Mouse (Mus musculus) forebrain, embryonic 15.5 days (tissue): ENCODE results near the gene Igf2bp1. TPM values are rescaled to one million over a fixed set of nuclear protein-coding genes. Genes with fewer than 3 reads are reported as not detected.

ENCODE experiments used
- ATAC-seq: fragments of 200-750 bp; cut with Nextera tagmentation; replicated peaks from 2 replicates; pipeline ENCODE4 v1.8.0; 2017; ENCODE audit warnings: mild to moderate bottlenecking, moderate TSS enrichment, moderate library complexity
- H3K27ac ChIP-seq: fragments of 300-500 bp; sonication (generic); replicated peaks from 2 replicates; pipeline ENCODE4 v1.5.1; 2015; ENCODE audit warnings: mild to moderate bottlenecking, inconsistent platforms
- H3K27me3 ChIP-seq: fragments of 300-500 bp; sonication (generic); 2 replicates; pipeline ENCODE4 v1.6.1; 2015; ENCODE audit warnings: inconsistent platforms
- H3K36me3 ChIP-seq: fragments of 300-500 bp; sonication (generic); 2 replicates; pipeline ENCODE4 v1.6.1; 2015; ENCODE audit warnings: mild to moderate bottlenecking, inconsistent platforms
- H3K4me1 ChIP-seq: fragments of 300-500 bp; sonication (generic); 2 replicates; pipeline ENCODE4 v1.6.1; 2015; ENCODE audit warnings: inconsistent platforms
- H3K4me2 ChIP-seq: fragments of 300-500 bp; sonication (generic); replicated peaks from 2 replicates; pipeline ENCODE4 v1.6.1; 2015; ENCODE audit warnings: mild to moderate bottlenecking, inconsistent platforms
- H3K4me3 ChIP-seq: fragments of 300-500 bp; sonication (generic); 2 replicates; pipeline ENCODE4 v1.5.1; 2015; ENCODE audit warnings: mild to moderate bottlenecking, inconsistent platforms
- H3K9ac ChIP-seq: fragments of 300-500 bp; sonication (generic); replicated peaks from 2 replicates; pipeline ENCODE4 v1.6.1; 2015; ENCODE audit warnings: mild to moderate bottlenecking, inconsistent platforms
- H3K9me3 ChIP-seq: fragments of 300-500 bp; sonication (generic); 2 replicates; pipeline ENCODE4 v1.6.1; 2016; ENCODE audit warnings: inconsistent platforms
- WGBS: fragments of 180-500 bp; shearing (Covaris S2); methylation state at CpG from one replicate; pipeline ENCODE4 v1.1.7; 2015; ENCODE audit warnings: mixed read lengths; 5-methylcytosine and 5-hydroxymethylcytosine counted together
- microRNA-seq: library from miRNA; unstranded; fragments of <30 nt; microRNA quantifications from one replicate; pipeline ENCODE4, GENCODE M21; 2016
- polyA plus RNA-seq: library from polyadenylated mRNA; unstranded; fragments of >200 nt; fragmentation: Nextera tagmentation; extraction: Ambion mirVana; gene quantifications from 2 replicates; pipeline ENCODE4 v1.2.1, GENCODE M21; 2015

Igf2bp1 gene
- polyA plus RNA-seq, 1 experiment from 2014 or later = 22.0 TPM

DNA sequence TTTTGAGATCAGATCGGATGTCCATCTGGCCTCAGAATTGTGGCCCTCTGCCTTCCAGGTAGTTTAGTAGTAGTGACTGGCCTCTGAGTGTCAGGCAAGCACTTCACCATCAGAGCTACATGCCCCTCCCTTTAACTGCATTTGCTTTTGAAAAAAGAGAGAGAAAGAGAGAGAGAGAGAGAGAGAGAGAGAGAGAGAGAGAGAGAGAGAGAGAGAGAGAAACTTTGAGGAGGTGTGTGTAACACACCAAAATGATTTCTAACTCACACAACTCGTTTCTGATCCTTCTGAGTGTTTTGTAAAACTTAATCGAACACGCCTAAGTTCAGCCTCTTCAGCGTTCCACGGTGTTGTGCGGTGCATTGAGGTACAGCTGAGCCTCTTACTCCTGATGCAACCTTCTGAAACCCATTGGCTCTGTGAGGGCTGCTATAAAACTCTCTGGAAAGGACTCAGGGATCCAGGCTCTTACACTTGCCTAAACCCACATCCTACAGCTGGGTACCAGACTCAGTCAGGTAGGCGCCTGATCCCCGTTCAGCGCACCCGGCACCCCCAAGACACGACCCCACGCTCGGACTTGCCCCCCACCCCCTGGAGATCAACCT is 91.7 kb downstream of the Igf2bp1 start:
- H3K27me3 ChIP-seq = peaks cover 69% of the 10 kb centered on the region
- WGBS = 2% methylated on average over 14 of the region's 14 CpGs
- no peak overlapping the region for H3K27ac ChIP-seq
- peak overlapping the region; percentile 2; the same call in 1 of the 2 replicates for H3K4me3 ChIP-seq
- H3K36me3 ChIP-seq = no peaks in the 10 kb centered on the region
- no peak overlapping the region for H3K9ac ChIP-seq
- ATAC-seq = no peak
- H3K4me2 ChIP-seq = peak overlapping the region; percentile 29
- H3K4me1 ChIP-seq = peaks cover 19% of the 10 kb centered on the region
- no peaks in the 10 kb centered on the region for H3K9me3 ChIP-seq

GRCm38 (mm10) chr11:95911579-95911978 is 94.2 kb downstream of the Igf2bp1 start:
- Histone ChIP-seq H3K36me3 (no peaks in the 10 kb centered on the region), H3K4me3 (no peak overlapping the region), H3K27ac (no peak overlapping the region), H3K27me3 (peaks cover 51% of the 10 kb centered on the region), H3K9ac (no peak overlapping the region), H3K9me3 (no peaks in the 10 kb centered on the region), H3K4me2 (no peak overlapping the region), H3K4me1 (peaks cover 19% of the 10 kb centered on the region)
- 21% methylated on average over 6 of the region's 7 CpGs for WGBS
- no peak for ATAC-seq

- 87% methylated on average over 5 of the region's 5 CpGs for WGBS
- no peak for ATAC-seq
Observed at GRCm38 (mm10) chr11:95907805-95908524, 97.8 kb downstream of the Igf2bp1 start.

More at GRCm38 (mm10) chr11:95907805-95908524, 97.8 kb downstream of the Igf2bp1 start:
- Histone ChIP-seq H3K4me2 (no peak overlapping the region), H3K4me3 (no peak overlapping the region), H3K4me1 (no peaks in the 10 kb centered on the region), H3K36me3 (no peaks in the 10 kb centered on the region), H3K9ac (no peak overlapping the region), H3K9me3 (no peaks in the 10 kb centered on the region), H3K27ac (no peak overlapping the region), H3K27me3 (peaks cover 23% of the 10 kb centered on the region)

Small RNAs within 50 kb of the gene (microRNA-seq; reads per million reads assigned to microRNA genes)
- 0.66 reads per million for gene Mir3063

Other genes with a start within 250 kb of the Igf2bp1 start
- gene Phospho1, start 181.4 kb downstream of the Igf2bp1 start, polyA plus RNA-seq = 0.23 TPM in 1 of 2 replicates, not detected in the other
- 2.5 and 2.6 TPM in 2 replicates for gene Gngt2, start 168.7 kb downstream of the Igf2bp1 start, polyA plus RNA-seq
- 1.7 and 2.0 TPM in 2 replicates for gene Abi3, start 163.5 kb downstream of the Igf2bp1 start, polyA plus RNA-seq
- gene B4galnt2, start 91.0 kb downstream of the Igf2bp1 start, polyA plus RNA-seq = not detected in 2 replicates
- not detected in 2 replicates for gene Gip, start 18.6 kb upstream of the Igf2bp1 start, polyA plus RNA-seq
- 136 and 142 TPM in 2 replicates for gene Snf8, start 28.9 kb upstream of the Igf2bp1 start, polyA plus RNA-seq
- gene Ube2z, start 59.4 kb upstream of the Igf2bp1 start, polyA plus RNA-seq = 35.1 and 37.2 TPM in 2 replicates
- gene Atp5g1, start 69.7 kb upstream of the Igf2bp1 start, polyA plus RNA-seq = 409 and 467 TPM in 2 replicates
- gene Calcoco2, start 106.0 kb upstream of the Igf2bp1 start, polyA plus RNA-seq = not detected in 2 replicates
- 0.18 and 0.25 TPM in 2 replicates for gene Ttll6, start 127.8 kb upstream of the Igf2bp1 start, polyA plus RNA-seq
- not detected in 2 replicates for gene Hoxb13, start 188.4 kb upstream of the Igf2bp1 start, polyA plus RNA-seq